Comparison of ENCODE assay signal across 13 mouse cellular contexts in the genomic region with DNA sequence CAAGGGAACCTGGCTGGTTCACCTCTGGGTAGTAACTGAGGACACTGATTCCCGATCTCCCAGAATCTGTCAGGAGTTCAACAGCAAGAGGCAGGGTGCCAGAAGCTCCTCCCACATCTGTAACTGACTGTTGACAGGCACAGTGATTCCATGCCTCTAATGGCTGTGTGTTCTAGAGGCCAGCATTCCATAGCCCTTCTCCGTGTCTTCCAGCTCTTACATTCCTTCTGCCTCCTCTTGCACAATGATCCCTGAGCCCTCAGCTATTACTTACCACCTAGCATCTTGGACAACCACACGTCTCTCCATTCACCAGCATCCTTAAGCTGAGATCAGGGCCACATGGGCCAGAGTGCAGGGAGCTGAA.
DNase-seq lines count a peak whose midpoint lies in the region; ATAC-seq and TF ChIP-seq lines count a peak whose summit lies in the region.
"Had no signal": no experiment of that assay in that cellular context is flagged by ENCODE, and none has a peak within 500 bp of the region (broad histone marks: within the 10 kb centered on the region; RNA-seq: fewer than 3 reads in every experiment).

No protein-coding gene starts in this region.

- no peaks in the 10 kb centered on the region for H3K79me2 ChIP-seq in myocyte (ENCODE audit: control insufficient read depth, insufficient read depth)

- no peak overlapping the region for H3K4me3 ChIP-seq in limb, embryonic 14.5 days (replicated peaks; ENCODE audit: low read length)
- H3K4me3 ChIP-seq in limb, embryonic 10.5 days: no peak overlapping the region
- H3K4me3 ChIP-seq in heart, postnatal 0 days (ENCODE audit: low read depth, low read length): no peak overlapping the region
- no peak overlapping the region for H3K4me3 ChIP-seq in myocyte
- no peak overlapping the region for H3K4me3 ChIP-seq in liver, embryonic 12.5 days
- H3K4me3 ChIP-seq: limb, embryonic 15.5 days; midbrain, embryonic 15.5 days had no signal

- no peak for TF ChIP-seq CTCF in heart, postnatal 0 days (IDR thresholded peaks at IDR 0.05; ENCODE audit: low read depth)

- 36% methylated on average over 3 of the region's 3 CpGs for WGBS in limb, embryonic 14.5 days
- WGBS in limb, embryonic 10.5 days: 38% methylated on average over 3 of the region's 3 CpGs
- WGBS in heart, postnatal 0 days: 8% methylated on average over 3 of the region's 3 CpGs
- 38% methylated on average over 3 of the region's 3 CpGs for WGBS in liver, embryonic 12.5 days (ENCODE audit: insufficient replicate concordance)

- no peaks in the 10 kb centered on the region for H3K36me3 ChIP-seq in limb, embryonic 14.5 days (ENCODE audit: control insufficient read depth, insufficient read depth, low read length)
- H3K36me3 ChIP-seq in limb, embryonic 10.5 days: no peaks in the 10 kb centered on the region
- no peaks in the 10 kb centered on the region for H3K36me3 ChIP-seq in heart, postnatal 0 days (replicated peaks; ENCODE audit: control insufficient read depth, insufficient read depth, low read length)
- H3K36me3 ChIP-seq in myocyte (ENCODE audit: control insufficient read depth, insufficient read depth): no peaks in the 10 kb centered on the region
- H3K36me3 ChIP-seq in liver, embryonic 12.5 days: no peaks in the 10 kb centered on the region
- H3K36me3 ChIP-seq: limb, embryonic 15.5 days; midbrain, embryonic 15.5 days had no signal

- peaks cover 19% of the 10 kb centered on the region; the same call in 1 of the 2 replicates for H3K4me1 ChIP-seq in limb, embryonic 14.5 days (ENCODE audit: control insufficient read depth, insufficient read depth, low read length)
- H3K4me1 ChIP-seq in limb, embryonic 10.5 days: peaks cover 23% of the 10 kb centered on the region
- H3K4me1 ChIP-seq in heart, postnatal 0 days (ENCODE audit: control insufficient read depth, insufficient read depth): peaks cover 16% of the 10 kb centered on the region
- H3K4me1 ChIP-seq in liver, embryonic 12.5 days: no peaks in the 10 kb centered on the region
- H3K4me1 ChIP-seq: midbrain, embryonic 15.5 days had no signal

- H3K27ac ChIP-seq in limb, embryonic 14.5 days (replicated peaks; ENCODE audit: low read depth, low read length): no peak overlapping the region
- H3K27ac ChIP-seq in limb, embryonic 10.5 days: no peak overlapping the region
- 0 out of 2 replicates have a peak overlapping the region, but pooled peaks have one; percentile 47 for H3K27ac ChIP-seq in heart, postnatal 0 days (ENCODE audit: low read depth)
- no peak overlapping the region for H3K27ac ChIP-seq in liver, embryonic 12.5 days
- H3K27ac ChIP-seq: limb, embryonic 15.5 days; midbrain, embryonic 15.5 days had no signal

- no peak overlapping the region for H3K4me2 ChIP-seq in limb, embryonic 14.5 days (replicated peaks; ENCODE audit: low read depth, low read length, severe bottlenecking)
- no peak overlapping the region for H3K4me2 ChIP-seq in heart, postnatal 0 days (ENCODE audit: low read depth, low read length)
- peak overlapping the region; percentile 25 for H3K4me2 ChIP-seq in myocyte (ENCODE audit: low read depth)
- H3K4me2 ChIP-seq in liver, embryonic 12.5 days: no peak overlapping the region
- H3K4me2 ChIP-seq: limb, embryonic 15.5 days; midbrain, embryonic 15.5 days had no signal

- no peak for TF ChIP-seq EP300 in heart, postnatal 0 days (IDR thresholded peaks at IDR 0.05; ENCODE audit: low read depth)

- peak; percentile 23; the same call in 1 of the 2 replicates for ATAC-seq in limb, embryonic 14.5 days (ENCODE audit: low FRiP score, low read depth)
- ATAC-seq in heart, postnatal 0 days (ENCODE audit: insufficient read depth, low read depth): peak; percentile 66
- ATAC-seq in liver, embryonic 12.5 days: no peak
- ATAC-seq: midbrain, embryonic 15.5 days; Patski had no signal

- H3K9ac ChIP-seq in limb, embryonic 14.5 days (ENCODE audit: low read depth, low read length, severe bottlenecking): no peak overlapping the region
- no peak overlapping the region for H3K9ac ChIP-seq in heart, postnatal 0 days (replicated peaks; ENCODE audit: low read depth, low read length)
- no peak overlapping the region for H3K9ac ChIP-seq in liver, embryonic 12.5 days
- H3K9ac ChIP-seq: limb, embryonic 15.5 days; midbrain, embryonic 15.5 days had no signal

- H3K27me3 ChIP-seq in limb, embryonic 14.5 days (ENCODE audit: control insufficient read depth, insufficient read depth, low read length): no peaks in the 10 kb centered on the region
- H3K27me3 ChIP-seq in limb, embryonic 10.5 days (ENCODE audit: low read depth, poor library complexity, severe bottlenecking): no peaks in the 10 kb centered on the region
- H3K27me3 ChIP-seq in heart, postnatal 0 days (ENCODE audit: control insufficient read depth, insufficient read depth, low read length): no peaks in the 10 kb centered on the region
- H3K27me3 ChIP-seq in myocyte (ENCODE audit: control insufficient read depth, insufficient read depth, insufficient read length): no peaks in the 10 kb centered on the region
- peaks cover 15% of the 10 kb centered on the region; the same call in 1 of the 2 replicates for H3K27me3 ChIP-seq in liver, embryonic 12.5 days (replicated peaks)
- H3K27me3 ChIP-seq: limb, embryonic 15.5 days; midbrain, embryonic 15.5 days; Patski had no signal

- TF ChIP-seq POLR2A in limb, embryonic 14.5 days (IDR thresholded peaks at IDR 0.05; ENCODE audit: borderline replicate concordance, extremely low read depth, insufficient read depth, insufficient read length): no peak
- TF ChIP-seq POLR2A in myocyte (IDR thresholded peaks at IDR 0.05; ENCODE audit: insufficient read length, low read depth): no peak

- H3K9me3 ChIP-seq in limb, embryonic 14.5 days (ENCODE audit: control insufficient read depth, low read length): no peaks in the 10 kb centered on the region
- H3K9me3 ChIP-seq in limb, embryonic 10.5 days (replicated peaks): no peaks in the 10 kb centered on the region
- H3K9me3 ChIP-seq in heart, postnatal 0 days (replicated peaks; ENCODE audit: control insufficient read depth, low read length): no peaks in the 10 kb centered on the region
- H3K9me3 ChIP-seq in liver, embryonic 12.5 days (replicated peaks): no peaks in the 10 kb centered on the region
- H3K9me3 ChIP-seq: limb, embryonic 15.5 days; midbrain, embryonic 15.5 days had no signal

- peak; percentile 18 for DNase-seq in adrenal gland, adult 2 months
- no peak for DNase-seq in adrenal gland, adult 18-20 months (ENCODE audit: low spot score in 2 of 2)
- DNase-seq in limb, embryonic 14.5 days (ENCODE audit: low spot score): peak; percentile 58
- DNase-seq in limb, embryonic 10.5 days (ENCODE audit: low spot score): no peak
- peak; percentile 77 for DNase-seq in heart, postnatal 0 days (ENCODE audit: low spot score)
- no peak for DNase-seq in thymus, postnatal 14 days
- DNase-seq: cerebellum, postnatal 36 days; thymus, postnatal 36 days had no signal

- no peak overlapping the region for H3ac ChIP-seq in myocyte (ENCODE audit: control insufficient read depth, insufficient read length)

TF ChIP-seq in myocyte, 11 proteins besides CTCF, POLR2A, EP300 and RAD21:
- TF ChIP-seq TCF12 (IDR thresholded peaks at IDR 0.05; ENCODE audit: insufficient read depth, poor library complexity, severe bottlenecking) (no peak), CEBPB (IDR thresholded peaks at IDR 0.05; ENCODE audit: insufficient read depth, poor library complexity, severe bottlenecking) (peak; percentile 71)

Comparison
In these comparisons a context has a peak if more than half of its experiments do, and no peak if none do; other contexts are left out.
1. DNase-seq: peak in adrenal gland, adult 2 months (single experiment), limb, embryonic 14.5 days (single experiment) and heart, postnatal 0 days (single experiment); none in adrenal gland, adult 18-20 months (0 of 2), limb, embryonic 10.5 days (single experiment) and thymus, postnatal 14 days (single experiment).